Mouse (Mus musculus): ENCODE data around the gene Napsa.

Napsa gene

GRCm38 (mm10) chr7:44596996-44597538 is 24.9 kb downstream of the Napsa start:
- no peak for DNase-seq (ENCODE audit: low spot score)

- DNase-seq (ENCODE audit: low spot score): no peak
Observed at GRCm38 (mm10) chr7:44597666-44598065, 25.5 kb downstream of the Napsa start.

GRCm38 (mm10) chr7:44598336-44598735 is 26.2 kb downstream of the Napsa start:
- DNase-seq (ENCODE audit: low spot score): no peak

- no peak for DNase-seq (ENCODE audit: low spot score)
Observed at GRCm38 (mm10) chr7:44600691-44601262, 28.6 kb downstream of the Napsa start.

- DNase-seq (ENCODE audit: low spot score): no peak
Observed at GRCm38 (mm10) chr7:44601646-44602045, 29.5 kb downstream of the Napsa start.

- peak; percentile 31 for DNase-seq (ENCODE audit: low spot score)
Observed at GRCm38 (mm10) chr7:44602443-44602842, 30.3 kb downstream of the Napsa start.

- DNase-seq (ENCODE audit: low spot score): peak; percentile 50
Observed at GRCm38 (mm10) chr7:44603186-44603855, 31.1 kb downstream of the Napsa start.

- peak; percentile 89 for DNase-seq (ENCODE audit: low spot score)
Observed at GRCm38 (mm10) chr7:44604139-44604606, 32.0 kb downstream of the Napsa start.

- no peak for DNase-seq (ENCODE audit: low spot score)
Observed at GRCm38 (mm10) chr7:44604619-44605018, 32.4 kb downstream of the Napsa start.

- no peak for DNase-seq (ENCODE audit: low spot score)
Observed at GRCm38 (mm10) chr7:44605436-44605835, 33.3 kb downstream of the Napsa start.

- DNase-seq (ENCODE audit: low spot score): no peak
Observed at GRCm38 (mm10) chr7:44606171-44606901, 34.2 kb downstream of the Napsa start.

- no peak for DNase-seq (ENCODE audit: low spot score)
Observed at GRCm38 (mm10) chr7:44612192-44612591, 40.0 kb downstream of the Napsa start.

- peak; percentile 59 for DNase-seq (ENCODE audit: low spot score)
Observed at GRCm38 (mm10) chr7:44614041-44614688, 42.0 kb downstream of the Napsa start.

- DNase-seq (ENCODE audit: low spot score): no peak
Observed at GRCm38 (mm10) chr7:44615309-44615708, 43.1 kb downstream of the Napsa start.

GRCm38 (mm10) chr7:44615987-44616386 is 43.8 kb downstream of the Napsa start:
- DNase-seq (ENCODE audit: low spot score): no peak

GRCm38 (mm10) chr7:44617059-44617458 is 44.9 kb downstream of the Napsa start:
- DNase-seq (ENCODE audit: low spot score): no peak

- DNase-seq (ENCODE audit: low spot score): no peak
Observed at GRCm38 (mm10) chr7:44623714-44624542, 51.7 kb downstream of the Napsa start.

- DNase-seq (ENCODE audit: low spot score): no peak
Observed at GRCm38 (mm10) chr7:44624543-44624826, 52.3 kb downstream of the Napsa start.

- DNase-seq (ENCODE audit: low spot score): no peak
Observed at GRCm38 (mm10) chr7:44624828-44625227, 52.6 kb downstream of the Napsa start.

- no peak for DNase-seq (ENCODE audit: low spot score)
Observed at GRCm38 (mm10) chr7:44625241-44626067, 53.3 kb downstream of the Napsa start.

- no peak for DNase-seq (ENCODE audit: low spot score)
Observed at GRCm38 (mm10) chr7:44626068-44626385, 53.8 kb downstream of the Napsa start.
